Mouse (Mus musculus) hindbrain, embryonic 11.5 days (tissue): ENCODE data around the gene 2300009A05Rik. TPM values are rescaled to one million over a fixed set of nuclear protein-coding genes. Genes with fewer than 3 reads are reported as not detected.

Experiments
- ATAC-seq: fragments of 200-750 bp; cut with Nextera tagmentation; 2 replicates; pipeline ENCODE4 v1.8.0; 2017; ENCODE audit warnings: mild to moderate bottlenecking, moderate TSS enrichment, moderate library complexity; ENCODE audit not compliant: low FRiP score
- DNase-seq: peaks from one replicate; pipeline ENCODE4 v3.0.0-alpha.2; 2015; ENCODE audit warnings: low spot score
- H3K27ac ChIP-seq: fragments of 300-500 bp; sonication (generic); 2 replicates; pipeline ENCODE4 v1.5.1; 2014; ENCODE audit warnings: mild to moderate bottlenecking, low read depth, low read length
- H3K27me3 ChIP-seq: fragments of 300-500 bp; sonication (generic); 2 replicates; pipeline ENCODE4 v1.6.1; 2014; ENCODE audit warnings: mild to moderate bottlenecking, low read length, moderate library complexity, mixed read lengths; ENCODE audit not compliant: control insufficient read depth, insufficient read depth
- H3K36me3 ChIP-seq: fragments of 300-500 bp; sonication (generic); 2 replicates; pipeline ENCODE4 v1.6.1; 2014; ENCODE audit warnings: mild to moderate bottlenecking, low read length, moderate library complexity, mixed read lengths; ENCODE audit not compliant: control insufficient read depth, insufficient read depth
- H3K4me1 ChIP-seq: fragments of 300-500 bp; sonication (generic); replicated peaks from 2 replicates; pipeline ENCODE4 v1.6.1; 2014; ENCODE audit warnings: low read length, mixed read lengths; ENCODE audit not compliant: control insufficient read depth, insufficient read depth
- H3K4me2 ChIP-seq: fragments of 300-500 bp; sonication (generic); replicated peaks from 2 replicates; pipeline ENCODE4 v1.6.1; 2014; ENCODE audit warnings: mild to moderate bottlenecking, low read depth, low read length
- H3K4me3 ChIP-seq: fragments of 300-500 bp; sonication (generic); 2 replicates; pipeline ENCODE4 v1.5.1; 2014; ENCODE audit warnings: low read depth, low read length
- H3K9ac ChIP-seq: fragments of 300-500 bp; sonication (generic); 2 replicates; pipeline ENCODE4 v1.6.1; 2014; ENCODE audit warnings: low read depth, low read length
- H3K9me3 ChIP-seq: fragments of 300-500 bp; sonication (generic); 2 replicates; pipeline ENCODE4 v1.6.1; 2016; ENCODE audit warnings: low read length; ENCODE audit not compliant: control insufficient read depth
- WGBS: fragments of 180-500 bp; shearing (Covaris S2); extraction: QIAGEN DNeasy Blood & Tissue Kit; methylation state at CpG from one replicate; pipeline ENCODE4 v1.1.7; 2014; 5-methylcytosine and 5-hydroxymethylcytosine counted together
- polyA plus RNA-seq: library from polyadenylated mRNA; unstranded; fragments of >200 nt; fragmentation: Nextera tagmentation; extraction: Ambion mirVana; gene quantifications from 2 replicates; pipeline ENCODE4 v1.2.1, GENCODE M21; 2014

2300009A05Rik gene
- polyA plus RNA-seq, result 38.8 and 44.3 TPM in 2 replicates

DNA sequence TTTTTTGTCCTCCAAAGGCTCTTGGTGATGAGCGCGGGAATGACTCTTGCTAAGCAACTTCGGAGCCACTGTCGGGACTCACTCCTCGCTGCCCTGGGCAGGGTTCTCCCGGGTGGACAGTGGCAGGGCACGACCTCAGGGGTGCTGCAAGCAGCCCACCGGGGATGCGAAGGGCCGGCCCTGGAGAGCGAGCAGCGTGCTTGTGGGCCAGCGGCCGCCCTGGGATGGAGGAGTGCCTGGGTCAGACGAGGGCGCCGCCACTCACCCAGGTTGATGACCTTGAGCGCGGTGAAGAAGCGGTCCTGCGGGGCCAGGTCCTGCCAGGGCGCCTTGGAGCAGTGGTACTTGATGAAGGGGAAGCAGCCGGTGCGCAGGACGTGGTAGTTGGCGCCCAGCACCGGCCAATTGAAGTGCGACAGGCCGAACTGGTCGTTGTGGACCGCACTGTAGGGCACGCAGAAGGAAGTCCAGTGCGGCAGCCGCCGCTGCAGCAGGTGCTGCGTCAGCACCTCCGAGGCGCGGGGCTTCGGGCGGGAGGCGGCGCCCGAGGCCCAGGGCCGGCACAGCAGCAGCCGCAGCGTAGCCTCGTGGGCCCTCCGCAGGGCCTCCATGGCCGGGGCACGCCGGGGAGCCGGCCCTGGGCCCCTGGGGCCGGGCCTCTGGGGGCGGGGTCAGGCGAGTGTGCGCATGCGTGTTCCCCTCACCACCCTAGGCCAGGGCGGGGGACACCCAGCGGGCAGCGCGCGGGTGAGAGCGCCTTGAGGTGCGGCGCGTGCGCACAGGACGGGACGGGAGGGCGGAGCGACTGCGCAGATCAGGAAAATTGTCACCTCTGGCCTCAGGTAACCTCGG, at the start of gene 2300009A05Rik:
Gene 2300009A05Rik, minus strand, starts transcription at position 636 of the 852 bp plus-strand sequence.
- peak; percentile 97 for ATAC-seq
- under 1% methylated on average over 70 of the region's 74 CpGs for WGBS
- Histone ChIP-seq H3K4me2 (peak within 1 kb of the TSS; percentile 93), H3K4me1 (no peaks in the 10 kb centered on the region), H3K27me3 (no peaks in the 10 kb centered on the region), H3K36me3 (no peaks in the 10 kb centered on the region), H3K27ac (peak within 1 kb of the TSS; percentile 77), H3K9ac (peak within 1 kb of the TSS; percentile 92), H3K9me3 (no peaks in the 10 kb centered on the region), H3K4me3 (peak within 1 kb of the TSS; percentile 82)
- peak; percentile 91 for DNase-seq

DNA sequence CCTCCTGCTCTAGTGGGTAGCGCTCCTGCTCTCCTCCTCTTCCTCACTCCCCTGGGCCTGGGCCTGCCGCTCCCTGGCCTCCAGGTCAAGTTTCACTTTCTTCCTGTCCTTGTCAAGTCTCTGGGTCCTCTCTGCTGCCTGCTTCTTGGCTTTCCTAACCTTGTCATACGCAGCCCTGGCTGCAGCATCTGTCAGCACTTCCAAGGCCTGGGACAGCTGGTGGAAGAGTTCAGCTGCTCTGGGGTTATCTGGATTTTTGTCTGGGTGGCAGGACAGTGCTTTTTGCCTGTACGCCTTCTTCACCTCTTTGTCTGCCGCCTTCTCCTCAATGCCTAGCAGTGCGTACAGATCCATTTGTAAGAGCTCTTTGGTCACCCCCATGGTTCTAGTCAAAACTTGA, 44.6 kb upstream of the 2300009A05Rik start:
- Histone ChIP-seq H3K27me3 (no peaks in the 10 kb centered on the region), H3K27ac (no peak overlapping the region), H3K4me2 (no peak overlapping the region), H3K36me3 (no peaks in the 10 kb centered on the region), H3K9me3 (no peaks in the 10 kb centered on the region), H3K9ac (no peak overlapping the region), H3K4me1 (no peaks in the 10 kb centered on the region), H3K4me3 (no peak overlapping the region)
- 81% methylated on average over 6 of the region's 6 CpGs for WGBS
- DNase-seq (no peak), ATAC-seq (no peak)

DNA sequence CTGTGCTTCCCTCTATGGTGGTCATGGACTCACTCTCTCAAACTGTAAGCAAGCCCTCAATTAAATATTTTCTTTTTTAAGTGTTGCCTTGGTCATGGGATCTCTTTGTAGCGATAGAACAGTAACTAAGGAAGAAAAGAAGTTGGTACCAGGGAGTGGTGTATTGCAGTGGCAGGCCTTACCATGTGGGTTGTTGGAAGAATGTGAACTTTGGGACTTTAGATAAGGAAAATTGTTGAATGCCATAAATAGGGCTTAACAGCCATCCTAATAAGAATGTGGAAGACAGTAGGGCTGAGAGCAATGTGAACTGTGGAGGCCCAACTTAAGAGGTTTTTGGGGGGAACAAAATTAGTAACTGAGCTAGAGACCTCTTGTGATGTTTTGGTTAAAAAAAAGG, 31.6 kb upstream of the 2300009A05Rik start:
- Histone ChIP-seq H3K27ac (no peak overlapping the region), H3K4me3 (no peak overlapping the region), H3K4me2 (no peak overlapping the region), H3K27me3 (no peaks in the 10 kb centered on the region), H3K36me3 (no peaks in the 10 kb centered on the region), H3K9ac (no peak overlapping the region), H3K9me3 (no peaks in the 10 kb centered on the region), H3K4me1 (no peaks in the 10 kb centered on the region)
- no peak for ATAC-seq
- WGBS, result 81% methylated on average over 1 of the region's 1 CpGs
- no peak for DNase-seq

DNA sequence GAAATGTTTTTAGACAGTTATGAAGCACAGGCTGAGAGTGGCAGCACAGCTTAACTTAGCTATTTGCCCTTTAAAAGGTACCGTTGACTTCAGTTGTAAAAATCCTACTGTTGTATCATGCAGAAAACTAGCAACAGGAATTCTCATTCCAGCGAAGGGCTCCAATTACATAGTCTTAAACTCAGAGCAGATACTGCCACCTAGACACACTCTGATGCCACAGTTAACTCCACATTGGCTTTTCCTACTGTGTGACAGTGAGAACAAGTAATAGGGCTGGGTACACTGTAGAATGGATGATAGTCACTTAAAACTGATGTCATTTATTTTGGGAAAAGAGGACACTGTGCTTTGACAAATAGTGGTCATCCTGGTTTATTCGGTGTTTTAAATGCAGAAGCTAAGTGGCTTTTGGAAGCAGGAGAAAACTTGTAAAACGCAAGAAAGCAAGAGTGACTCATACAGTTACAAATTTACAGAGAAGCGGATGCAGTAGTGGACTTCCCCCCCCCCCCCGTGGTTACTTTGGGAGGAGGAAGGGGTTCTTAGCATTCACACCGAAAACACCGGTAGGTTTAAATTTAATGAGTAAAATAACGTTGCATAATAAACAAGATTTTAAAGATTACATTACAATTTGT, 22.2 kb upstream of the 2300009A05Rik start:
- no peak overlapping the region for H3K4me2 ChIP-seq
- no peaks in the 10 kb centered on the region for H3K4me1 ChIP-seq
- WGBS, result 76% methylated on average over 9 of the region's 9 CpGs
- no peaks in the 10 kb centered on the region for H3K9me3 ChIP-seq
- no peak for DNase-seq
- H3K9ac ChIP-seq, result no peak overlapping the region
- H3K27me3 ChIP-seq, result no peaks in the 10 kb centered on the region
- no peak for ATAC-seq
- no peaks in the 10 kb centered on the region for H3K36me3 ChIP-seq
- H3K4me3 ChIP-seq, result no peak overlapping the region
- no peak overlapping the region for H3K27ac ChIP-seq

DNA sequence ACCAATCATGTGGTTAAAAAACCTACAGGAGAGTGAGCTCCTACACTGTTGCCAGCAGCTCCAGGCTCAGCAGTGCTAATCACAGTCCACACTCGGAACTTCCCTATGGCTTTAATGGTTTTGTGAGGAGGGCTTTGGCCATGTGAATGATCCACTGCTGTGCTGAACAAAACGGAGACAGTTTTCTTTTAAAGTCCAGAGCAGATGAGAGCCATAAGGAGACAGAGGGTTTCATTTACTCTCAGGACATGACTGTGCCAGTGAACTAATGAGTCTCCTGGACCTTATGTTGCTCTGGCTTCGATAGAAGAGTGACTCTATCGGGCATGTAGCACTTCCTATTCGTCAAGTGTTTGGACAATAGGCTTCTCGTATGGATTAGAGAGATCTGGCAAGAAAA, 21.4 kb upstream of the 2300009A05Rik start:
- Histone ChIP-seq H3K4me1 (no peaks in the 10 kb centered on the region), H3K9ac (no peak overlapping the region), H3K4me2 (no peak overlapping the region), H3K36me3 (no peaks in the 10 kb centered on the region), H3K9me3 (no peaks in the 10 kb centered on the region), H3K27ac (no peak overlapping the region), H3K4me3 (no peak overlapping the region), H3K27me3 (no peaks in the 10 kb centered on the region)
- ATAC-seq (no peak), DNase-seq (peak; percentile 5)
- 31% methylated on average over 6 of the region's 6 CpGs for WGBS

DNA sequence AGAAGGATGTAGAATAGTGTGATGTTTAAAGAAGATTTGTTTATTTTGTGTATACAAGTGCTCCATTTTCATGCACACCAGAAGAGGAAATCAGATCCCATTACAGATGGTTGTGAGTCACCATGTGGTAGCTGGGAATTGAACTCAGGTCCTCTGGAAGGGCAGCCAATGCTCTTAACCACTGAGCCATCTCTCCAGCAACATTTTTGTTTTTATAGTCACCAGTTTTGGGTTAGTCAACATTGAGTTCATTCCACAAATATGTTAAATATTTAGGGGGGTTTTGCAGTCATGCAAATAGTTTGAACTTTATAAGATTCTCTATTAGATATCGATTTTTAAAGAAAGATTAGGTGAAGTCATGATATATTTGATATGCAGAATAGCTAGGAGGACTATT, 1.1 kb upstream of the 2300009A05Rik start:
- Histone ChIP-seq H3K27me3 (no peaks in the 10 kb centered on the region), H3K27ac (no peak overlapping the region), H3K4me3 (no peak overlapping the region), H3K36me3 (no peaks in the 10 kb centered on the region), H3K4me2 (no peak overlapping the region), H3K9ac (no peak overlapping the region), H3K9me3 (no peaks in the 10 kb centered on the region), H3K4me1 (no peaks in the 10 kb centered on the region)
- DNase-seq, result no peak
- ATAC-seq, result no peak
- 88% methylated on average over 1 of the region's 1 CpGs for WGBS

DNA sequence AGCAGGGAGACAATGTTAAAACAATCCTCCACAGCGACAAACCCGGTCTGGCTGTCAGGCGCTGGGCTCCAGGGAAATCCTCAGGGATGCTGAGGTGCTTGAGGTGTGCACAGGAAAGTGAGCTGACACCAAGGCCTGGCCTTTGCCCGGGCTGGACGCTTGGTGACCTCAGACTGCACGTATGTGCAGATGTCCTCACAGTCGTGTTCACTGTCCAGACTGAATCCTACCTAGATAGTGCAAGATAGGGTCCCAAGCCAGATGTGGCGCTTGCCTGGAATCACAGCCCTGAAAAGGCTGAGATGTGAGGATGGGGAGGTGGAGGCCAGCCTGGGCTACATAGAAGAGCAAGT, 393 bp upstream of the 2300009A05Rik start:
- Histone ChIP-seq H3K4me2 (peak overlapping the region; percentile 93), H3K4me3 (peak overlapping the region; percentile 82), H3K27me3 (no peaks in the 10 kb centered on the region), H3K27ac (peak overlapping the region; percentile 77), H3K9ac (peak overlapping the region; percentile 92), H3K36me3 (no peaks in the 10 kb centered on the region), H3K4me1 (no peaks in the 10 kb centered on the region), H3K9me3 (no peaks in the 10 kb centered on the region)
- WGBS, result 3% methylated on average over 8 of the region's 8 CpGs
- no peak for DNase-seq
- ATAC-seq, result peak; percentile 80

DNA sequence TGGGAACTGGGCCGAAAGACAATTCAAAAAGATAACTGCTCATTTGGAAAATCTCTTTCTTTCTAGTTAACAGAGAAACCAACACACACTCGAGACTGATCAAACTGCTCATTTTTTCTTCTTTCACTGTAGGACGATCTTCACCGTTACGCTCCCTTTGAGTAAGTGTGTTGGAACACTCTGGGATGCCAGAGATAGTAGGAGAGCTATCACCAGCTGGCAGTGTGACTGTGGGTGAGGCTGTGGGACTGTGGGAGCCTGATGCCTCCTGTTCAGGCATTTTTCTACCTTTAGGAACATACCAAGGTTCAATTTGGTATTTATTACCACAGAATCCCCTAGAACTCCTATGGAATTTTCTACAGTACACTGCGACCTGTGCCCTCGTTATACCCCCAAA, 3.4 kb downstream of the 2300009A05Rik start:
- no peak overlapping the region for H3K27ac ChIP-seq
- no peak for DNase-seq
- no peaks in the 10 kb centered on the region for H3K9me3 ChIP-seq
- ATAC-seq, result no peak
- H3K4me1 ChIP-seq, result no peaks in the 10 kb centered on the region
- no peaks in the 10 kb centered on the region for H3K27me3 ChIP-seq
- no peak overlapping the region for H3K9ac ChIP-seq
- no peak overlapping the region for H3K4me2 ChIP-seq
- H3K4me3 ChIP-seq, result no peak overlapping the region
- no peaks in the 10 kb centered on the region for H3K36me3 ChIP-seq
- 94% methylated on average over 7 of the region's 7 CpGs for WGBS

DNA sequence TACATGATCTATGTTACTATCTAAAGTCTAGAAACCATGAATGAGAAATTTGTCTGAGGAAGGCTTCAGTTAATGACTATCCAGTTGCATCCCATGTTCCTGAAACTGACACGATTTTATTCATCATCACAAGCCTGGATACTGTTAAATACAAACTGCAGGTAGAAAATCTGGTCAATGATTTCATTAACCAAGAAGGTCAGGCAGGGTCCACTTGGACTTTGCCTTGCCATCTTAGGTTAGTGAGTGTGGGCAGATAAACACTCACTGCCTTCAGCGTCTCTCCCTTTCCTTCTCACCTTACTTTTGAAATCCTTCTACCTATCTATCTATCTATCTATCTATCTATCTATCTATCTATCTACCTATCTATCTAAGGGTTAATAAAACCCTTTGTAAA, 7.7 kb downstream of the 2300009A05Rik start:
- Histone ChIP-seq H3K4me1 (no peaks in the 10 kb centered on the region), H3K9ac (no peak overlapping the region), H3K4me3 (no peak overlapping the region), H3K27ac (no peak overlapping the region), H3K4me2 (no peak overlapping the region), H3K27me3 (no peaks in the 10 kb centered on the region), H3K36me3 (no peaks in the 10 kb centered on the region), H3K9me3 (no peaks in the 10 kb centered on the region)
- WGBS, result 80% methylated on average over 2 of the region's 2 CpGs
- ATAC-seq (no peak), DNase-seq (no peak)
